Mouse (Mus musculus): ENCODE data around the gene Ralgapb.

The Ralgapb gene

GRCm38 (mm10) chr2:158409595-158410021 lies at the start of gene Ralgapb:
Gene Ralgapb, plus strand, starts transcription at chr2:158409848.
- DNase-seq (ENCODE audit: extremely low read depth, insufficient read length, low spot score) = peak; percentile 98

- DNase-seq (ENCODE audit: extremely low read depth, insufficient read length, low spot score) = peak; percentile 91
These were observed 48.6 kb upstream of the Ralgapb start for GRCm38 (mm10) chr2:158360873-158361677.

GRCm38 (mm10) chr2:158361678-158362320 lies 47.8 kb upstream of the Ralgapb start:
- DNase-seq (ENCODE audit: extremely low read depth, insufficient read length, low spot score) = peak; percentile 67

- DNase-seq (ENCODE audit: extremely low read depth, insufficient read length, low spot score) = no peak
These were observed 45.5 kb upstream of the Ralgapb start for GRCm38 (mm10) chr2:158364175-158364574.

- DNase-seq (ENCODE audit: extremely low read depth, insufficient read length, low spot score) = no peak
These were observed 44.4 kb upstream of the Ralgapb start for GRCm38 (mm10) chr2:158365099-158365850.

- DNase-seq (ENCODE audit: extremely low read depth, insufficient read length, low spot score) = no peak
These were observed 42.0 kb upstream of the Ralgapb start for GRCm38 (mm10) chr2:158367654-158368053.

GRCm38 (mm10) chr2:158368313-158368712 lies 41.3 kb upstream of the Ralgapb start:
- no peak for DNase-seq (ENCODE audit: extremely low read depth, insufficient read length, low spot score)

GRCm38 (mm10) chr2:158369474-158370172 lies 40.0 kb upstream of the Ralgapb start:
- peak; percentile 42 for DNase-seq (ENCODE audit: extremely low read depth, insufficient read length, low spot score)

- peak; percentile 68 for DNase-seq (ENCODE audit: extremely low read depth, insufficient read length, low spot score)
These were observed 39.5 kb upstream of the Ralgapb start for GRCm38 (mm10) chr2:158370173-158370550.

GRCm38 (mm10) chr2:158373061-158373460 lies 36.6 kb upstream of the Ralgapb start:
- DNase-seq (ENCODE audit: extremely low read depth, insufficient read length, low spot score) = no peak

GRCm38 (mm10) chr2:158373516-158373915 lies 36.1 kb upstream of the Ralgapb start:
- no peak for DNase-seq (ENCODE audit: extremely low read depth, insufficient read length, low spot score)

- DNase-seq (ENCODE audit: extremely low read depth, insufficient read length, low spot score) = no peak
These were observed 34.1 kb upstream of the Ralgapb start, which contains the start of gene Snhg11 for GRCm38 (mm10) chr2:158375443-158376122. Gene Snhg11, plus strand, starts transcription at chr2:158375638.

GRCm38 (mm10) chr2:158376123-158376687 lies 33.4 kb upstream of the Ralgapb start:
- no peak for DNase-seq (ENCODE audit: extremely low read depth, insufficient read length, low spot score)

- no peak for DNase-seq (ENCODE audit: extremely low read depth, insufficient read length, low spot score)
These were observed 32.9 kb upstream of the Ralgapb start for GRCm38 (mm10) chr2:158376798-158377197.

GRCm38 (mm10) chr2:158377811-158378210 lies 31.8 kb upstream of the Ralgapb start:
- DNase-seq (ENCODE audit: extremely low read depth, insufficient read length, low spot score) = no peak

- DNase-seq (ENCODE audit: extremely low read depth, insufficient read length, low spot score) = peak; percentile 54
These were observed 30.1 kb upstream of the Ralgapb start for GRCm38 (mm10) chr2:158379354-158380078.

- DNase-seq (ENCODE audit: extremely low read depth, insufficient read length, low spot score) = no peak
These were observed 23.6 kb upstream of the Ralgapb start for GRCm38 (mm10) chr2:158386072-158386471.

- DNase-seq (ENCODE audit: extremely low read depth, insufficient read length, low spot score) = no peak
These were observed 20.2 kb upstream of the Ralgapb start for GRCm38 (mm10) chr2:158389421-158389820.

GRCm38 (mm10) chr2:158396369-158396768 lies 13.3 kb upstream of the Ralgapb start:
- DNase-seq (ENCODE audit: extremely low read depth, insufficient read length, low spot score) = no peak

Measured in 3134 (cell line).